Mouse (Mus musculus): Measurements from ENCODE around the gene Tjp1. TPM values are rescaled to one million over a fixed set of nuclear protein-coding genes. Genes with fewer than 3 reads are reported as not detected.

Gene Tjp1
- polyA plus RNA-seq, 1 experiment = 19.3 TPM

DNA sequence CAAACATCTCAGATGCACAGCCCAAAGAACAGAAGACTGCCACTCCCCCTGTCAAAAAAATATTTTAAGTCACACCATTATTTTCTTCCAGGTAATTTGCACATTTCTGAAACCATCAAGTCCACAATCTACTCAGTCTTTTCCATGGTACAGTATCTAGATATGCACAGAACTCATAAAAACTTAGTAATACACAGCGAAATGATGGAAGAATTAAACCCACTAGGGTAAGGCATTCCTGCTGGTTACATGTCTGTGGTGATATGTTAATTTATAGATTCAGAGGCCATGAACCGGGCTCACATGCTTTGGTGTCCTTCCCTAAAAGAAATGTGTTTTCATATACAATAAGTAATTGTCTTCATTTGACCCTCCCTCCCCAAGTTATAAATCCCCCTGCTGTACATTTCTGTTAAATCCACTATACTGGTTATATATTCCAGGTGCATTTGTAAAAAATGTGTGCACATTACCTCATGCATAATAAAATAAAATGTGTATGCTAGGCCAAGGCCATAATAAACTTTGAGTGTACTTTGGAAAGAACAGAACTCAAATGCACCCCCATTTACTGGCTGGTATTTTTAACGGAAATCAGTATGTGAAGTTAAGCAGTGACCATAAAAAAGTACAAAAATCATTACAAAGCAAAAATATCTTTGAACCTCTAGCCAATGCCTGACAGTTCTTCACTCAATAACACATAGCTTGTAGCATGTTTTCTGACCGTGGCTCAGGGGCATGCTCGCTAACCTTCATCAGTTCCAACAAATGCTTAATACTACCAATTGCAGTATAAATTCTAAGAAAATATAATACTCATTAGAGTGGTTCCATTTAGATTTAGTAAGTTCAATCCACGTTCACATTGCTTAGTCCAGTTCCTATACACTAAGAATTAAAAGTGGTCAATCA lies 230.6 kb downstream of the Tjp1 start:
- no peaks in the 10 kb centered on the region for H3K27me3 ChIP-seq (ENCODE audit: control insufficient read depth, insufficient read depth, insufficient read length)
- no peak overlapping the region for H3ac ChIP-seq (ENCODE audit: control insufficient read depth, insufficient read length, low read depth)
- H3K36me3 ChIP-seq (ENCODE audit: control insufficient read depth, insufficient read depth) = peaks cover 68% of the 10 kb centered on the region
- no peaks in the 10 kb centered on the region for H3K79me3 ChIP-seq (ENCODE audit: low read depth)
- H3K4me3 ChIP-seq (ENCODE audit: insufficient read depth, poor library complexity, severe bottlenecking) = no peak overlapping the region
- no peak for TF ChIP-seq FOSL1 (IDR thresholded peaks at IDR 0.05; ENCODE audit: insufficient read depth, low read length, poor library complexity, severe bottlenecking)
- TF ChIP-seq USF1 (IDR thresholded peaks at IDR 0.05; ENCODE audit: low read depth) = no peak
- TF ChIP-seq CTCF (IDR thresholded peaks at IDR 0.05; ENCODE audit: control insufficient read depth, insufficient read depth, insufficient read length) = no peak
- no peak for TF ChIP-seq CEBPB (IDR thresholded peaks at IDR 0.05; ENCODE audit: low read depth)
- TF ChIP-seq MYOD1 (IDR thresholded peaks at IDR 0.05; ENCODE audit: control insufficient read depth, insufficient read length, low read depth) = no peak
- no peak for TF ChIP-seq MYOG (IDR thresholded peaks at IDR 0.05; ENCODE audit: control insufficient read depth, extremely low read depth, insufficient read length)
- no peak for TF ChIP-seq MAX (IDR thresholded peaks at IDR 0.05)
- H3K79me2 ChIP-seq (ENCODE audit: control insufficient read depth, insufficient read depth) = no peaks in the 10 kb centered on the region

DNA sequence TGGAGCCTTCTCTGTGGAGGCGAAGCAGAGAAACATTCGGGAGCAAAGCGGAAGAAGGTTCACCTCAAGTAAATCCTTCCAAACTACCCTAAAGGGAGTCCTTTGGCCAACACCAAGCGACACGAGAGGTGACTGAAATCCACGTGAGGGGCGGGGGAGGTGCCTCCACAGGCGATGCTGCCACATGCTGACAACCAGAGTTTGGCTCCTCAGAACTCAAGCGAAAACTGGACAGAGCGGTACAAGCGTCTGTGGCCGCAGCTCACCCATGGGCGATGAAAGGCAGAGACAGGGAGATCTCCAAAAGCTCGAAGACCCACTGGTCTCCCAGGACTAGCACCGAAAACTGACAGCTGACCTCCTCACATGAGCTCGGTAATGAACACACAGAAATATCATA lies 244.7 kb downstream of the Tjp1 start:
- Histone ChIP-seq H3K4me3 (ENCODE audit: insufficient read depth, poor library complexity, severe bottlenecking) (no peak overlapping the region), H3K79me3 (ENCODE audit: low read depth) (no peaks in the 10 kb centered on the region), H3K36me3 (ENCODE audit: control insufficient read depth, insufficient read depth) (no peaks in the 10 kb centered on the region), H3ac (ENCODE audit: control insufficient read depth, insufficient read length, low read depth) (no peak overlapping the region), H3K27me3 (ENCODE audit: control insufficient read depth, insufficient read depth, insufficient read length) (peaks cover 4% of the 10 kb centered on the region), H3K79me2 (ENCODE audit: control insufficient read depth, insufficient read depth) (no peaks in the 10 kb centered on the region)
- TF ChIP-seq MYOG (IDR thresholded peaks at IDR 0.05; ENCODE audit: control insufficient read depth, extremely low read depth, insufficient read length) = no peak
- no peak for TF ChIP-seq USF1 (IDR thresholded peaks at IDR 0.05; ENCODE audit: low read depth)
- TF ChIP-seq MYOD1 (IDR thresholded peaks at IDR 0.05; ENCODE audit: control insufficient read depth, insufficient read length, low read depth) = no peak
- no peak for TF ChIP-seq CEBPB (IDR thresholded peaks at IDR 0.05; ENCODE audit: low read depth)
- TF ChIP-seq MAX (IDR thresholded peaks at IDR 0.05) = no peak
- TF ChIP-seq FOSL1 (IDR thresholded peaks at IDR 0.05; ENCODE audit: insufficient read depth, low read length, poor library complexity, severe bottlenecking) = no peak
- no peak for TF ChIP-seq CTCF (IDR thresholded peaks at IDR 0.05; ENCODE audit: control insufficient read depth, insufficient read depth, insufficient read length)

GRCm38 (mm10) chr7:65281960-65282359 lies 245.6 kb downstream of the Tjp1 start:
- no peaks in the 10 kb centered on the region for H3K79me2 ChIP-seq (ENCODE audit: control insufficient read depth, insufficient read depth)
- H3ac ChIP-seq (ENCODE audit: control insufficient read depth, insufficient read length, low read depth) = no peak overlapping the region
- H3K27me3 ChIP-seq (ENCODE audit: control insufficient read depth, insufficient read depth, insufficient read length) = peaks cover 4% of the 10 kb centered on the region
- H3K79me3 ChIP-seq (ENCODE audit: low read depth) = no peaks in the 10 kb centered on the region
- TF ChIP-seq MYOD1 (IDR thresholded peaks at IDR 0.05; ENCODE audit: control insufficient read depth, insufficient read length, low read depth) (no peak), MAX (IDR thresholded peaks at IDR 0.05) (no peak), USF1 (IDR thresholded peaks at IDR 0.05; ENCODE audit: low read depth) (no peak)
- no peaks in the 10 kb centered on the region for H3K36me3 ChIP-seq (ENCODE audit: control insufficient read depth, insufficient read depth)
- H3K4me3 ChIP-seq (ENCODE audit: insufficient read depth, poor library complexity, severe bottlenecking) = no peak overlapping the region

DNA sequence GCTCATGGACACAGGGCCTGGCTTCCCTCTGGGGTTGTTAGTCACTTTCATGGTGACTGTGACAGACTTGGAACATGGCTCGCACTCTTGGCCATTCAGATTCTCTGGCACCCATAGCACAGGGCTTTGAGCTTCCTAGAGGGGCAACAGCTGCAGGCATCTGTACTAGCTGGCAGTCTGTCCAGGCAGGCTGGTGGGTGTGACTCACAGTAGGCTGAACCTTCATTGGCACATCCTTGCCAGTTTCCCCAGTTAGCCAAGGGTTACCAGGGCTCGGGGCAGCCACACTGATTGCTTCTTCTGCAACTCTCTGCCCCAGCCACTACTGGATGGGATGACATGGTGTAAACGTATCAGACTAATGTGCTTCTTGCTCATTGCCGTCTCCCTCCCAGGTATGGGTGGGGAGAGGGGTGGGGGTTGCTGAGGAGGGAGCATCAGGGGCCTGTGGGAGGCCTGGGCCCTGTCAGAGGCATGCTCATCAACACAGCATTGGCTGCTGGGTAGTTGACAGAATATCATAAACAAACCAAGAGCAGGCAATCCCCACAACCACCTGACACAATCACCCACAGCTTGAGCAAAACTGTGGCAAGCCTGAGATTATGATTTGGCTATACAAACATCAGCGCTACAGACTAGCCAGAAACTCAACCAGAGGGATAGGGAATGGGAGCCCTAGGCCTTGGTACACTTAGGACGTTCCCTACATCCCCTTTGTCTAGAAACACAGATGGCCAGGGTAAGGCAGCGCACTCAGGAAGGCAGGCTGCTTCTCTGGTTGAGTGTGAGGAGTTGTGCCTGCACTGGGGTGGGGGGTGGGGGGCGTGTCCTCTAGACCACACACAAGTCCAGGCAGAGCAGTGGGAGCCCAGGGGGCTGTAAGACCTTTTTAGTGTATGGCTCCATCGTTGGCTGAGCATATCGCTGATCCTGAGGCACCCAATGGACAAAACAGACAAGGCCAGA lies 246.4 kb downstream of the Tjp1 start:
- TF ChIP-seq MYOD1 (IDR thresholded peaks at IDR 0.05; ENCODE audit: control insufficient read depth, insufficient read length, low read depth) (no peak), USF1 (IDR thresholded peaks at IDR 0.05; ENCODE audit: low read depth) (no peak), CTCF (IDR thresholded peaks at IDR 0.05; ENCODE audit: control insufficient read depth, insufficient read depth, insufficient read length) (no peak), MYOG (IDR thresholded peaks at IDR 0.05; ENCODE audit: control insufficient read depth, extremely low read depth, insufficient read length) (no peak), CEBPB (IDR thresholded peaks at IDR 0.05; ENCODE audit: low read depth) (no peak), FOSL1 (IDR thresholded peaks at IDR 0.05; ENCODE audit: insufficient read depth, low read length, poor library complexity, severe bottlenecking) (no peak), MAX (IDR thresholded peaks at IDR 0.05) (no peak)
- peaks cover 4% of the 10 kb centered on the region for H3K27me3 ChIP-seq (ENCODE audit: control insufficient read depth, insufficient read depth, insufficient read length)

DNA sequence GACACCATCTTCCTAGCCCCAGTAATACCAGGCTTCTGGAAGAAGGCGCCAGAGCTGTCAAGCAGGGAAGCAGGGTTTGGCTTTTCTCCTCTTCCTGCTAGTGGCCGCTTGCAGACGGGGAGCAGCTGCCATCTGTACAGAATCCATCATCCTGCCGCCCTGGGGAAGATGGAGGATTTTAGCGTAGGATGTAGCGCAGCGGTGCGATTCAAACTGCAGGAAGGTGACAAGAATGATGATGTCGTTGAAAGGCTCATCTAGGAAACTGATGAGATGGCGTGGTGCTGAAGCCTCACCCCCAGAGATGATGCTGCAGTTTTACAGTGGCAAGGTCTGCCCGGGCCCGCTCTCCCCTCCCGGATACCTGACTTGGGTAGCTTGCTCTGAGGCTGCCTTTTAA lies 248.3 kb downstream of the Tjp1 start:
- H3ac ChIP-seq (ENCODE audit: control insufficient read depth, insufficient read length, low read depth) = no peak overlapping the region
- no peak overlapping the region for H3K4me3 ChIP-seq (ENCODE audit: insufficient read depth, poor library complexity, severe bottlenecking)
- H3K36me3 ChIP-seq (ENCODE audit: control insufficient read depth, insufficient read depth) = no peaks in the 10 kb centered on the region
- H3K79me3 ChIP-seq (ENCODE audit: low read depth) = no peaks in the 10 kb centered on the region
- no peak for TF ChIP-seq CEBPB (IDR thresholded peaks at IDR 0.05; ENCODE audit: low read depth)
- no peak for TF ChIP-seq MAX (IDR thresholded peaks at IDR 0.05)
- TF ChIP-seq CTCF (IDR thresholded peaks at IDR 0.05; ENCODE audit: control insufficient read depth, insufficient read depth, insufficient read length) = no peak
- no peak for TF ChIP-seq USF1 (IDR thresholded peaks at IDR 0.05; ENCODE audit: low read depth)
- TF ChIP-seq FOSL1 (IDR thresholded peaks at IDR 0.05; ENCODE audit: insufficient read depth, low read length, poor library complexity, severe bottlenecking) = no peak
- no peak for TF ChIP-seq MYOG (IDR thresholded peaks at IDR 0.05; ENCODE audit: control insufficient read depth, extremely low read depth, insufficient read length)
- no peak for TF ChIP-seq MYOD1 (IDR thresholded peaks at IDR 0.05; ENCODE audit: control insufficient read depth, insufficient read length, low read depth)
- peaks cover 18% of the 10 kb centered on the region for H3K27me3 ChIP-seq (ENCODE audit: control insufficient read depth, insufficient read depth, insufficient read length)
- H3K79me2 ChIP-seq (ENCODE audit: control insufficient read depth, insufficient read depth) = no peaks in the 10 kb centered on the region

More for the DNA sequence above, 246.4 kb downstream of the Tjp1 start:
- Histone ChIP-seq H3K36me3 (ENCODE audit: control insufficient read depth, insufficient read depth) (no peaks in the 10 kb centered on the region), H3K4me3 (ENCODE audit: insufficient read depth, poor library complexity, severe bottlenecking) (no peak overlapping the region), H3K79me3 (ENCODE audit: low read depth) (no peaks in the 10 kb centered on the region), H3ac (ENCODE audit: control insufficient read depth, insufficient read length, low read depth) (no peak overlapping the region), H3K79me2 (ENCODE audit: control insufficient read depth, insufficient read depth) (no peaks in the 10 kb centered on the region)
